Mouse (Mus musculus) forebrain, postnatal 0 days (tissue): ENCODE data around the gene Grk5. TPM values are rescaled to one million over a fixed set of nuclear protein-coding genes. Genes with fewer than 3 reads are reported as not detected.

ENCODE experiments used
- ATAC-seq: fragments of 200-750 bp; cut with Nextera tagmentation; 2 replicates; pipeline ENCODE4 v1.8.0; 2017; ENCODE audit warnings: mild to moderate bottlenecking, moderate library complexity
- DNase-seq: peaks from one replicate; pipeline ENCODE4 v3.0.0-alpha.2; 2015
- H3K27ac ChIP-seq: fragments of 300-500 bp; sonication (generic); 2 replicates; pipeline ENCODE4 v1.5.1; 2014; ENCODE audit warnings: low read depth, mild to moderate bottlenecking, antibody characterized with exemption, low read length, moderate library complexity, mixed read lengths
- H3K27me3 ChIP-seq: fragments of 300-500 bp; sonication (generic); 2 replicates; pipeline ENCODE4 v1.6.1; 2014; ENCODE audit warnings: mild to moderate bottlenecking, low read length, mixed read lengths; ENCODE audit not compliant: insufficient read depth
- H3K36me3 ChIP-seq: fragments of 300-500 bp; sonication (generic); 2 replicates; pipeline ENCODE4 v1.6.1; 2014; ENCODE audit warnings: mild to moderate bottlenecking, moderate library complexity; ENCODE audit not compliant: insufficient read depth
- H3K4me1 ChIP-seq: fragments of 300-500 bp; sonication (generic); 2 replicates; pipeline ENCODE4 v1.6.1; 2014; ENCODE audit warnings: antibody characterized with exemption; ENCODE audit not compliant: insufficient read depth
- H3K4me2 ChIP-seq: fragments of 300-500 bp; sonication (generic); 2 replicates; pipeline ENCODE4 v1.6.1; 2014; ENCODE audit warnings: low read depth, mild to moderate bottlenecking, moderate library complexity
- H3K4me3 ChIP-seq: fragments of 300-500 bp; sonication (generic); 2 replicates; pipeline ENCODE4 v1.5.1; 2014; ENCODE audit warnings: low read depth, low read length, mixed read lengths
- H3K9ac ChIP-seq: fragments of 300-500 bp; sonication (generic); 2 replicates; pipeline ENCODE4 v1.6.1; 2014; ENCODE audit warnings: mild to moderate bottlenecking
- H3K9me3 ChIP-seq: fragments of 300-500 bp; sonication (generic); 2 replicates; pipeline ENCODE4 v1.6.1; 2016; ENCODE audit warnings: low read length
- CTCF ChIP-seq: sonication (generic); IDR thresholded peaks from 2 replicates; pipeline ENCODE4 v1.5.1; 2016; ENCODE audit warnings: antibody characterized with exemption, control low read depth, low read depth
- WGBS: fragments of 180-500 bp; shearing (Covaris S2); extraction: QIAGEN DNeasy Blood & Tissue Kit; methylation state at CpG from one replicate; pipeline ENCODE4 v1.1.7; 2014; 5-methylcytosine and 5-hydroxymethylcytosine counted together
- polyA plus RNA-seq: library from polyadenylated mRNA; unstranded; fragments of >200 nt; fragmentation: Nextera tagmentation; extraction: Ambion mirVana; gene quantifications from 2 replicates; pipeline ENCODE4 v1.2.1, GENCODE M21; 2015
- total RNA-seq: library from RNA; depleted of rRNA; stranded (reverse); fragments of >200 nt; gene quantifications from 2 replicates; pipeline ENCODE4 v1.2.3, GENCODE M21; 2014

The Grk5 gene
- total and polyA plus RNA-seq, 2 experiments from 2014 or later = 1.3 to 10.4 TPM

DNA sequence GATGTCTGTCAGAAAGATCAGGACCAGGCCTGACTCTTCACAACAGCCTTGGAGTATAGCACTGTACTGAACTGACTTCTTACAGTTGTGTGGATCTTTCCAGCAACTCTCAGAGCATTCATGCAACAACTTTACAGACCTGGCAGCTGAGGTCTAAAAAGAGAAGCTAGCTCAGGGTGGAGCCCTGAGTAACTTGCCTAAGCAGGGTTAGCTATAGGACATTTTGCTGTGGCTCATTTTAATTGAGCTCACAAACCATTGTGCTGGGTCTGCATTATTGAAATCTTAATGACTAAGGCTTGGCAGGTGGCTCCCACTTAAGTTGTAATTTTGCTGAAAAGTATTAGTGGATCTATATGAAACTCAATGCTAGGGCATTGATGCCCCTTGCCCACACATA is 162.5 kb downstream of the Grk5 start:
- Histone ChIP-seq H3K4me1 (no peaks in the 10 kb centered on the region; the same call in 1 of the 2 replicates), H3K36me3 (no peaks in the 10 kb centered on the region), H3K27me3 (no peaks in the 10 kb centered on the region), H3K4me2 (no peak overlapping the region), H3K9me3 (no peaks in the 10 kb centered on the region), H3K9ac (no peak overlapping the region), H3K27ac (no peak overlapping the region), H3K4me3 (no peak overlapping the region)
- ATAC-seq (no peak), DNase-seq (no peak)
- no peak for TF ChIP-seq CTCF

DNA sequence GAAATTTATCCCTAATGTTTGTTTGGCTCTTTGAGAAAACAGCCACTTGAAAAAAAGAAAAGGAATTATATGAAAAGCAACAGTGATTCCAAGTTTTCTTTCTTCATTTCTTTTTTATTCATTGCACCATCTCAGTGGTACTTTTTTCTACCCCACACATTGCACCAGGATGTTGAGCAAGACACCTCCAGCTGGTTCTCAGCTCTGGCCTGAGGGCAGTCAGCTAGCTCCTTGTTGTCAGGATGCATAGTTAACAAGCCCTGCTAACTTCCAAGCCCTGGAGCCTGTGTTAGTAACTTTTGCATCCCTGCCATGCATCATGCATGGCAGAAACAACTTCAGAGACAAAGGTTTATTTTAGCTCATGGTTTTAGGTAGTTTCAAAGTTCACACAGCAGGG is 163.2 kb downstream of the Grk5 start:
- Histone ChIP-seq H3K9me3 (no peaks in the 10 kb centered on the region), H3K4me2 (no peak overlapping the region), H3K9ac (no peak overlapping the region), H3K36me3 (no peaks in the 10 kb centered on the region), H3K4me3 (no peak overlapping the region), H3K27ac (no peak overlapping the region), H3K27me3 (no peaks in the 10 kb centered on the region), H3K4me1 (no peaks in the 10 kb centered on the region; the same call in 1 of the 2 replicates)
- no peak for ATAC-seq
- no peak for DNase-seq
- TF ChIP-seq CTCF = no peak

- Histone ChIP-seq H3K4me3 (no peak overlapping the region), H3K27me3 (no peaks in the 10 kb centered on the region), H3K9ac (no peak overlapping the region), H3K27ac (no peak overlapping the region), H3K9me3 (no peaks in the 10 kb centered on the region), H3K4me2 (no peak overlapping the region), H3K4me1 (no peaks in the 10 kb centered on the region), H3K36me3 (no peaks in the 10 kb centered on the region)
- ATAC-seq (no peak), DNase-seq (no peak)
- no peak for TF ChIP-seq CTCF
- WGBS = 76% methylated on average over 5 of the region's 5 CpGs
Observed at GRCm38 (mm10) chr19:61056783-61057410, 167.3 kb downstream of the Grk5 start.

DNA sequence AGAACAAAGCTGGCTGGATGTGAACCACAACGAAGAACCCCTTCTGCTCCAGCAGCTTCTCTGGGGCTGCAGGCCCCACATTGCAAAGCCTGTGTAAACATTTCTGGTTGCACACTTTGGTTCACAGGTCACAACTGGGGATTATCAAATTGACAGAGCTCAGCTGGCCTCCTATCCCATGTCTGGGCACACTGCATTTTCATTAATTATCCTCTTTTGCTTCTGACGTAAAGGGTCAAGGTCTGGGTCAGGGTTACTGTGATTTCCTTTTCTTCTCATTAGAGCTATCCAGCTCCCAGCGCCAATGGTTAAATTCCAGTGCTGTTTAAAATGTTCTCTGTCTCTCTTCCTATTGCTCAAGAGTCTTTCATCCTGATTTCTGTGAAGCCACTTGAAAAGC is 168.0 kb downstream of the Grk5 start:
- Histone ChIP-seq H3K27me3 (no peaks in the 10 kb centered on the region), H3K27ac (no peak overlapping the region), H3K4me2 (no peak overlapping the region), H3K9me3 (no peaks in the 10 kb centered on the region), H3K4me3 (no peak overlapping the region), H3K4me1 (no peaks in the 10 kb centered on the region), H3K9ac (no peak overlapping the region), H3K36me3 (no peaks in the 10 kb centered on the region)
- 55% methylated on average over 3 of the region's 3 CpGs for WGBS
- TF ChIP-seq CTCF = no peak
- ATAC-seq (no peak), DNase-seq (no peak)

DNA sequence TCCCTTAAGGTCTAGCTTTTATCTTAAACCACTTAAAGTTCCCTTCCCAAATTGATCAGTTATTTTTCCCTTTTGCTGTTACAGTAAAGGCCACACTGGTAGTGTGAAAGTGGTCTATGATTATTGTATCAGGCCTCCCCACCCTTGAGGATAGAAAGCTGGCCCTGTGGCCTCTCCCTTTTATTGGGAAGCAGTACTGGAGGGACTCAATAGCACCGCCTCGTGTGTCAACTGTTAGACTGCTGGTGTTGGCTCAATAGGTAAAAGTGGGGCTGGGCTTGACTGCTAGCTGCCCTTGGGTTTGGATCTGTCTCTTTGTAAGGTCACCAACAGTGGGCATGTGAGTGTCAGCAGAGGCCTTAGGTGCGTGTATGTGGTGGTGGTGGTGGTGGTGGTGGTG is 174.8 kb downstream of the Grk5 start:
- H3K36me3 ChIP-seq = no peaks in the 10 kb centered on the region
- WGBS = 84% methylated on average over 3 of the region's 3 CpGs
- H3K27ac ChIP-seq = no peak overlapping the region
- no peaks in the 10 kb centered on the region for H3K27me3 ChIP-seq
- no peak overlapping the region for H3K9ac ChIP-seq
- no peaks in the 10 kb centered on the region for H3K4me1 ChIP-seq
- no peak overlapping the region for H3K4me2 ChIP-seq
- no peak for TF ChIP-seq CTCF
- ATAC-seq (no peak), DNase-seq (no peak)
- H3K9me3 ChIP-seq = no peaks in the 10 kb centered on the region
- no peak overlapping the region for H3K4me3 ChIP-seq

GRCm38 (mm10) chr19:61065011-61065410 is 175.5 kb downstream of the Grk5 start:
- DNase-seq (no peak), ATAC-seq (no peak)
- H3K4me2 ChIP-seq = no peak overlapping the region
- no peak for TF ChIP-seq CTCF
- WGBS = 88% methylated on average over 1 of the region's 1 CpGs
- H3K4me1 ChIP-seq = no peaks in the 10 kb centered on the region
- no peaks in the 10 kb centered on the region for H3K36me3 ChIP-seq
- no peak overlapping the region for H3K4me3 ChIP-seq
- no peaks in the 10 kb centered on the region for H3K27me3 ChIP-seq
- H3K9ac ChIP-seq = no peak overlapping the region
- H3K9me3 ChIP-seq = no peaks in the 10 kb centered on the region
- no peak overlapping the region for H3K27ac ChIP-seq

GRCm38 (mm10) chr19:61078622-61079021 is 189.1 kb downstream of the Grk5 start:
- DNase-seq (no peak), ATAC-seq (no peak)
- H3K4me3 ChIP-seq = no peak overlapping the region
- 94% methylated on average over 3 of the region's 3 CpGs for WGBS
- H3K9me3 ChIP-seq = no peaks in the 10 kb centered on the region
- H3K4me2 ChIP-seq = no peak overlapping the region
- no peaks in the 10 kb centered on the region for H3K27me3 ChIP-seq
- no peaks in the 10 kb centered on the region for H3K4me1 ChIP-seq
- no peak for TF ChIP-seq CTCF
- H3K27ac ChIP-seq = no peak overlapping the region
- no peak overlapping the region for H3K9ac ChIP-seq
- peaks cover 10% of the 10 kb centered on the region; the same call in 1 of the 2 replicates for H3K36me3 ChIP-seq
